Mouse (Mus musculus) right cerebral cortex, adult 18-20 months (tissue): Measurements from ENCODE around the gene Tubb3.
"Not testable (repeated sequence)": the region's sequence is repeated elsewhere in the genome, so short reads cannot be mapped to it uniquely, and the experiment has no call there.

ENCODE experiments used
- DNase-seq: peaks from one replicate; pipeline ENCODE4 v3.0.0; 2022; ENCODE audit warnings: mixed read lengths

The Tubb3 gene

GRCm38 (mm10) chr8:123412560-123413170 is 1.4 kb downstream of the Tubb3 start:
- peak; percentile 91 for DNase-seq

GRCm38 (mm10) chr8:123414255-123414654 is 3.0 kb downstream of the Tubb3 start:
- DNase-seq: no peak

GRCm38 (mm10) chr8:123414997-123415696 is 3.9 kb downstream of the Tubb3 start:
- DNase-seq: not testable (repeated sequence)

DNA sequence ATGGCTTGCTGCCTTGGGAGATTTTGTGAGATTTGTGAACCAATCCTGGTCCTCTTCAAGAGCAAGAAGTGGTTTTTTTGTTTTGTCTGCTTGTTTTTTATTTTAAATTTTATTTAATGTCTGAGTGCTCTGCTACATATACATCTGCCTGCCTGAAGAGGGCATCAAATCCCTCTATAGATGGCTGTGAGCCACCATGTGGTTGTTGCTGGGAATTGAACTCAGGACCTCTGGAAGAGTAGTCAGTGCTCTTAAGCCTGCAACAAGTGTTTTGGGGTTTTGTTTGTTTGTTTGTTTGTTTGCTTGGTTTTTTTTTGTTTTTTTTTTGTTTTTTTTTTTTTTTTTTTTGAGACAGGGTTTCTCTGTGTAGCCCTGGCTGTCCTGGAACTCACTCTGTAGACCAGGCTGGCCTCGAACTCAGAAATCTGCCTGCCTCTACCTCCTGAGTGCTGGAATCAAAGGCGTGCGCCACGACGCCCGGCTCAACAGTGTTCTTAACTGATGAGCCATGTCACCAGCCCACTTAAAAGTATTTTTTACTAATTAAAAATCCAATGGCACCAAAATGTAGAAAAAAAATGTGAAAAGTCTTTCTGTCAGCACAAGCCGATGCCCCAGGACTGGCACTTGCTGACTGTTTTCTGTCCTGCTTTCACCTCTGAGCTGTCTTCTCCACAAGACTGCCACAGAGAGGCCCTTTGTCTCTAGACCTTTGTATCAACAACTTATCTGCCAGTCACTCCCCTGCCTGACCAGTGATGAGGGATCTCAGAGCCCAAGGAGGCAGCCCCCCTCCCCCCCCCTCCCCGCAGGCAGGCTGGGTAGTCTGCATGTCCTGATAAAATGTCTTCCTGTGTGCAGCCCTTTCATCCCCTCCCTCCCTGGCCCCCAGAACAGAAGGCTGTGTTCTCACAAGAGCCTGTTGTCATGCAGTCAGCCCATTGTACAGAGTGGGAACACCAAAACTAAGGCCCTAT is 5.0 kb downstream of the Tubb3 start:
- no peak for DNase-seq

- no peak for DNase-seq
Observed at GRCm38 (mm10) chr8:123416944-123417555, 5.8 kb downstream of the Tubb3 start.

GRCm38 (mm10) chr8:123419711-123420110 is 8.5 kb downstream of the Tubb3 start:
- no peak for DNase-seq

DNA sequence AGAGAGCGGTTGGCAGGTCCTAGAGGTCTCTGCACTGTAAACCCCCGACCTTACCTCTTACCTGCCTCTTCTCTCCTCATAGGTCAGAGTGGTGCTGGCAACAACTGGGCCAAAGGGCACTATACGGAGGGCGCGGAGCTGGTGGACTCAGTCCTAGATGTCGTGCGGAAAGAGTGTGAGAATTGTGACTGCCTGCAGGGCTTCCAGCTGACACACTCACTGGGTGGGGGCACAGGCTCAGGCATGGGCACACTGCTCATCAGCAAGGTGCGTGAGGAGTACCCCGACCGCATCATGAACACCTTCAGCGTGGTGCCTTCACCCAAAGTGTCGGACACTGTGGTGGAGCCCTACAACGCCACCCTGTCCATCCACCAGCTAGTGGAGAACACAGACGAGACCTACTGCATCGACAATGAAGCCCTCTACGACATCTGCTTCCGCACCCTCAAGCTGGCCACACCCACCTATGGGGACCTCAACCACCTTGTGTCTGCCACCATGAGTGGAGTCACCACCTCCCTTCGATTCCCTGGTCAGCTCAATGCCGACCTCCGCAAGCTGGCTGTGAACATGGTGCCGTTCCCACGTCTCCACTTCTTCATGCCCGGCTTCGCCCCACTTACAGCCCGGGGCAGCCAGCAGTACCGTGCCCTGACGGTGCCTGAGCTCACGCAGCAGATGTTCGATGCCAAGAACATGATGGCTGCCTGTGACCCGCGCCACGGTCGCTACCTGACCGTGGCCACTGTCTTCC is 9.5 kb downstream of the Tubb3 start:
- DNase-seq: no peak

DNA sequence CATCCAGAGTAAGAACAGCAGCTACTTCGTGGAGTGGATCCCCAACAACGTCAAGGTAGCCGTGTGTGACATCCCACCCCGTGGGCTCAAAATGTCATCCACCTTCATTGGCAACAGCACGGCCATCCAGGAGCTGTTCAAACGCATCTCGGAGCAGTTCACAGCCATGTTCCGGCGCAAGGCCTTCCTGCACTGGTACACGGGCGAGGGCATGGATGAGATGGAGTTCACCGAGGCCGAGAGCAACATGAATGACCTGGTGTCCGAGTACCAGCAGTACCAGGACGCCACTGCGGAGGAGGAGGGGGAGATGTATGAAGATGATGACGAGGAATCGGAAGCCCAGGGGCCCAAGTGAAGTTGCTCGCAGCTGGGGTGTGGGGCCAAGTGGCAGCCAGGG is 10.1 kb downstream of the Tubb3 start:
- DNase-seq: no peak

- peak; percentile 88 for DNase-seq
Observed at GRCm38 (mm10) chr8:123422056-123422780, 11.0 kb downstream of the Tubb3 start.

- no peak for DNase-seq
Observed at GRCm38 (mm10) chr8:123422781-123423159, 11.5 kb downstream of the Tubb3 start.

DNA sequence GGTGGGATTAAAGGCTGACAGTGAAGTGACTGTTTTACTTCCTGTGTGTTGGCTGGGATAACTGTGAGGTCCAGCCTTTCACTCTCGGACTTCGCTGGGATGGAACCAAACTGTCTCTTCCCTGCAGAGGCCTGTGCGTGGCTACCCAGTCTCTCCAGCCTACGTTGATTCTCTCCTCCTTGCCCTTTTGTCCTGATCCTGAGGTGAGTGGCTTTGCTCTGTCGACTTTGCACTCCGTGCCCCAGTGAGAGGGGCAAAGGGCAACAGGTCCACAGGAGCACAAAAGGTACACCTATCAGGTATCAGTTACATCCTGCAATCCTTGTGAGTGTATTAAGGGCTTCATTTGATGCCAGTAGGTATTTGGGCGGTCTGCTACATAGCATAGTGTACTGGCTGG is 12.2 kb downstream of the Tubb3 start, which contains the start of gene Def8:
TSS of gene Def8 (plus strand) at position 87 of the 400 bp plus-strand sequence.
- no peak for DNase-seq

- no peak for DNase-seq
Observed at GRCm38 (mm10) chr8:123426511-123427509, 15.6 kb downstream of the Tubb3 start.

GRCm38 (mm10) chr8:123427639-123428275 is 16.5 kb downstream of the Tubb3 start:
- DNase-seq: no peak

DNA sequence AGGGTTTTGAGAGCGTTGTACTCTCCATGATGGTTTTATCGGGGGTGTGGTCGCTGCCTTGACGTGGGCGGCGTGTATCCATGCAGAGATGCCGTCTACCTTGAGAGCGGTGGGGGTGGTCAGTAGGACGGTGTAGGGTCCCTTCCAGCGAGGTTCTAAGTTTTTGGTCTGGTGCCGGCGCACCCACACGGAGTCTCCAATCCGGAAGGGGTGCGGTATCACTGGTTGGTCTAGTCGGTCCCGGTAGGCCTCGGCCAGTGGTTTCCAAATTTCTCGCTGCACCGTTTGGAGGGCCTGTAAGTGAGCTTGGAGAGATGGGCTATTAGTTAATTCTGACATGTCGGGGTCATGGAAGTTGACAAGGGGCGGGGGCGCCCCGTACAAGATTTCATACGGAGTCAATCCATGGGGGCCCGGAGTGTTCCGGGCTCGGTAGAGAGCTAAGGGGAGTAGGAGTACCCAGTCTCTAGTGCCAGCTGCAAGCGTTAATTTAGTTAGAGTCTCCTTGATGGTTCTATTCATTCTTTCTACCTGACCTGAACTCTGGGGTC is 17.2 kb downstream of the Tubb3 start:
- DNase-seq: no peak

GRCm38 (mm10) chr8:123428939-123429721 is 17.9 kb downstream of the Tubb3 start:
- no peak for DNase-seq

GRCm38 (mm10) chr8:123429722-123430013 is 18.4 kb downstream of the Tubb3 start:
- DNase-seq: not testable (repeated sequence)

DNA sequence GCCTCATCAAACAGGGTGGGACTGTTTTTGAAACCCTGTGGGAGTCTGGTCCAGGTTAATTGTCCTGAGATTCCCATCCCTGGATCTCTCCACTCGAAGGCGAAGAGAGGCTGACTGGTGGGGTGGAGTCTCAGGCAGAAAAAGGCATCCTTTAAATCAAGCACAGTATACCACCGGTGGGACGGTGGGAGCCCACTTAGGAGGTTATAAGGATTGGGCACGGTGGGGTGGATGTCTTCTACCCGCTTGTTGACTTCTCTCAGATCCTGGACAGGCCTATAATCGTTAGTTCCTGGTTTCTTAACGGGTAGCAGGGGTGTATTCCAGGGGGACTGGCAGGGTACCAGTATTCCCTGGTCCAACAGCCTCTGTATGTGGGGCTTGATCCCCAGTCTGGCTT is 19.7 kb downstream of the Tubb3 start:
- DNase-seq: not testable (repeated sequence)

DNA sequence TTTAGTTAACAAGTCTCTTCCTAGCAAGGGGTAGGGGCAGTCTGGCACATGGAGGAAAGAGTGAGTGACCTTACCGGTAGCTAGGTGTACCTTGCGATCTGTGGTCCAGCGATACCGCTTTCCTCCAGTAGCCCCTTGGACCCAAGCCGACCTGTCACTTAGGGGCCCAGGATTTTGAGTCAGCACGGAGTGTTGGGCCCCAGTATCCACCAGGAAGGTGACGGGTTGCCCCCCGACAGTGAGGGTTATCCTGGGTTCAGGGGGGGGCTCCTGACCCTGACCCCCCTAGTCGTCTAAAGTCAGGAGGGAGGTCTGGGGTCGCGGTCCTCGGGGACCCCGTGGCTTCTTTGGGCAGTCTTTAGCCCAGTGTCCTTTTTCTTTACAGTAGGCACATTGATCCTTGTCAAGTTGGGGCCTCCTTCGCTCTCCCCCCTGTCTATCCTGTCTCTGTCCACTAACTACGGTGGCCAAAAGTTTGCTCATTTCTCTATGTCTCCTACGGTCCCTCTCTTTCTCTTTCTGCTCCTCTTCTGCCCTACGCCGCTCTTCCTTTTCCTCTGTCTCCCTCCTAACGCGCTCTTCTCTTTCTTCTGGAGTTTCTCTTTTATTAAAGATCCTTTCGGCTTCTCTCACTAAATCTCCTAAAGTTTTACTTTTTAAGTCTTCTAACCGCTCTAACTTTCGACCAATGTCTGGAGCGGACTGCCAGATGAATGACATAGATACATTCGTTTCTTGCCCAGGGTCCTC is 20.6 kb downstream of the Tubb3 start:
- no peak for DNase-seq
